Mouse (Mus musculus) intestine, embryonic 14.5 days (tissue): Measurements from ENCODE around the gene Gm6793. TPM values are rescaled to one million over a fixed set of nuclear protein-coding genes. Genes with fewer than 3 reads are reported as not detected.

Experiments used
- ATAC-seq: fragments of 200-750 bp; cut with Nextera tagmentation; replicated peaks from 2 replicates; pipeline ENCODE4 v1.8.0; 2017; ENCODE audit warnings: low read depth, moderate number of reproducible peaks, moderate TSS enrichment, moderate library complexity; ENCODE audit not compliant: low FRiP score, low TSS enrichment
- DNase-seq: peaks from one replicate; pipeline ENCODE4 v3.0.0-alpha.2; 2018; ENCODE audit warnings: low spot score
- H3K27ac ChIP-seq: fragments of 300-500 bp; sonication (generic); 2 replicates; pipeline ENCODE4 v1.5.1; 2014; ENCODE audit warnings: low read depth, mild to moderate bottlenecking, control low read depth
- H3K27me3 ChIP-seq: fragments of 300-500 bp; sonication (generic); replicated peaks from 2 replicates; pipeline ENCODE4 v1.6.1; 2014; ENCODE audit warnings: low read length, control low read depth; ENCODE audit not compliant: control insufficient read depth, insufficient read depth
- H3K36me3 ChIP-seq: fragments of 300-500 bp; sonication (generic); 2 replicates; pipeline ENCODE4 v1.6.1; 2014; ENCODE audit warnings: low read length, control low read depth; ENCODE audit not compliant: control insufficient read depth, insufficient read depth
- H3K4me1 ChIP-seq: fragments of 300-500 bp; sonication (generic); replicated peaks from 2 replicates; pipeline ENCODE4 v1.6.1; 2014; ENCODE audit warnings: low read length, control low read depth, mixed read lengths; ENCODE audit not compliant: control insufficient read depth, insufficient read depth
- H3K4me2 ChIP-seq: fragments of 300-500 bp; sonication (generic); 2 replicates; pipeline ENCODE4 v1.6.1; 2014; ENCODE audit warnings: low read length
- H3K4me3 ChIP-seq: fragments of 300-500 bp; sonication (generic); 2 replicates; pipeline ENCODE4 v1.5.1; 2014; ENCODE audit warnings: low read depth, low read length, control low read depth, mixed read lengths
- H3K9ac ChIP-seq: fragments of 300-500 bp; sonication (generic); 2 replicates; pipeline ENCODE4 v1.6.1; 2014; ENCODE audit warnings: mild to moderate bottlenecking, low read length
- H3K9me3 ChIP-seq: fragments of 300-500 bp; sonication (generic); 2 replicates; pipeline ENCODE4 v1.6.1; 2016; ENCODE audit warnings: low read length, control low read depth; ENCODE audit not compliant: control insufficient read depth
- WGBS: fragments of 180-500 bp; shearing (Covaris S2); extraction: QIAGEN DNeasy Blood & Tissue Kit; methylation state at CpG from one replicate; pipeline ENCODE4 v1.1.7; 2014; 5-methylcytosine and 5-hydroxymethylcytosine counted together
- polyA plus RNA-seq: library from polyadenylated mRNA; unstranded; fragments of >200 nt; fragmentation: Nextera tagmentation; extraction: Ambion mirVana; gene quantifications from 2 replicates; pipeline ENCODE4 v1.2.1, GENCODE M21; 2014

Gm6793 gene
- polyA plus RNA-seq, 1 experiment from 2014 or later, result 0.91 TPM

DNA sequence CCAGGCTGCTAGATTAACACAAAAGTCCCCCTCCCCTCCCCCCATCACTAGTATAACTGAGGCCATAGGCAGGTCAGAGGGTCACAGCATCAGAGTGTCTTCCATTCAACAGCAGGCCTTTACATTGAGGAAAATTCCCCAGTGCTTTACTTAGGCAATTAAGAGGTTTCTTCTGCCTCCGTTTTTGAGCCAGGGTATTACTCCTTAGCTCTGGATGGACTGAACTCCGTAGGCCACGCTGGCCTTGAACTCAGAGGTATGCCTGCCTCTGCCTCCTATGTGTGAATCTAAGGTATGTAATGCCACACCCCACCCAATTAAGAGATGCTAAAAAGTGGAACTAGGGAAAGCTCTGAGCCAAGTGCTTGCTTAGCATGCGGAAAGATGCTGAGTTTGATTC, 51.3 kb downstream of the Gm6793 start:
- ATAC-seq (no peak), DNase-seq (no peak)
- Histone ChIP-seq H3K4me1 (no peaks in the 10 kb centered on the region), H3K36me3 (peaks cover 20% of the 10 kb centered on the region; the same call in 1 of the 2 replicates), H3K9me3 (no peaks in the 10 kb centered on the region), H3K4me3 (no peak overlapping the region), H3K27ac (no peak overlapping the region), H3K27me3 (no peaks in the 10 kb centered on the region), H3K9ac (no peak overlapping the region), H3K4me2 (no peak overlapping the region)
- WGBS, result 84% methylated on average over 4 of the region's 4 CpGs

Other genes starting within 250 kb of the Gm6793 start
- 166 and 198 TPM in 2 replicates for gene Cfdp1, start 160.7 kb downstream of the Gm6793 start, polyA plus RNA-seq
- gene Tmem170, start 138.3 kb downstream of the Gm6793 start, polyA plus RNA-seq, result 9.0 and 9.4 TPM in 2 replicates
- 2.1 and 2.6 TPM in 2 replicates for gene Chst5, start 104.6 kb downstream of the Gm6793 start, polyA plus RNA-seq
- 12.8 and 13.8 TPM in 2 replicates for gene Tmem231, start 81.2 kb downstream of the Gm6793 start, polyA plus RNA-seq
- gene Gabarapl2, start 74.3 kb downstream of the Gm6793 start, polyA plus RNA-seq, result 182 and 191 TPM in 2 replicates
- gene Adat1, start 22.7 kb downstream of the Gm6793 start, polyA plus RNA-seq, result 7.4 and 11.0 TPM in 2 replicates
- 226 and 241 TPM in 2 replicates for gene Kars, start 3.7 kb downstream of the Gm6793 start, polyA plus RNA-seq
- 21.3 and 22.9 TPM in 2 replicates for gene Terf2ip, start 3.6 kb downstream of the Gm6793 start, polyA plus RNA-seq